Mouse (Mus musculus): ENCODE data around the gene Smchd1.
A peak's percentile ranks its signal among the peaks of the same experiment; 100 is the strongest.

Gene Smchd1

GRCm38 (mm10) chr17:71310486-71311339 lies 164.4 kb downstream of the Smchd1 start:
- peak; percentile 27 for DNase-seq (ENCODE audit: low read depth, low spot score)

DNA sequence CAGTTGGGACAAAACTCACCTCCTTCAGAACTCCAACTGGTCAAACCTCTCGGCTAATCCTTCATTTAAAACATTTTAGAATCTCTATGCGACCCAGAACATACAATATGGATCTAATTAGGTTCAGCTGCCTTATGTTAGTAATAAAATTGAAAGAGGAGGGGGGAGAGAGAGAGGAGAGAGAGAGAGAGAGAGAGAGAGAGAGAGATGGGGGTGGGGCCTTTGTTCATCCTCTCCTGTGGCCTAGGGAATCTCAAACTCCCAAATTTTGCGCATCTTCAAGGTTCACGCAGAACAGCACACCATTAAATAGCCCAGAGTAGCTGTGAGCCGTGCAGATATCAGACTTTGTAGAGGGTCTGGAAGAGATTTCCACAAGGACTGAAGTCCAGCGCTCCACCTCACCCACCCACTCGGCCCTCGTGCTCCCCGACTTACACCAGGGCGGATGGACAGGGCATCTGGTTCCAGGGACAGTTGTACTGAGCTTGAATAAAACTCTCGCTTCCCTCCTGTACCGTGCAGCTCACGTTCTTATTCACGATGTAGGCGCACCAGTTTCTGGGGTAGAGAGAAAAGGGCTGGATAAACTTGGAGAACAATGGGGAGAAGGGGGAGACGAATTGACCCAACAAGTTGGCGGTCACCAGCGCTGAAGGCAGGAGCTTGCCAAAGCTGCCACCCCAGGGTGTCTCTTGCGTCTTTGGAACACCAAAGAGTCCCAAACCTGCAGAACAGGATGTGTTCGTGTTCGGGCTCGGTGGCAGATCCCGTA lies 165.2 kb downstream of the Smchd1 start:
- peak; percentile 17 for DNase-seq (ENCODE audit: low read depth, low spot score)

- DNase-seq (ENCODE audit: low read depth, low spot score), result no peak
These were observed 166.0 kb downstream of the Smchd1 start for GRCm38 (mm10) chr17:71309141-71309540.

DNA sequence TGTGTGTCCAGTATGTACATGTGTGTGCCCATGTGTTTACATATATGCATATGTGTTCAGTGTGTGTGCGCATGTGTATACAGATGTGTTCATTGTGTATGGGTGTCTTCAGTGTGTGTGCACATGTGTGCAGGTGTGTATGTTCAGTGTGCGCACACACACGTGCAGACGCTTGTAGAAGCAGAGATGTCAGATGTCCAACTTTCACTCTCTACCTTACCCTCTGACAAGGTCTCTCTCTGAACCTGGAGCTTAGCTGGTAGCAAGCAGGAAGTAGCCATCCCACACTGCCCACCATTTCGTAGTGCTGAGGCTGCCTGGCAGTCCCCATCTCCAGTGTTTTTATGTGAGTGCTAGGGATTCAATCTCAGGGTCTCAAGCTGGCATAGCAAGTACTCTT lies 166.8 kb downstream of the Smchd1 start:
- DNase-seq (ENCODE audit: low read depth, low spot score), result no peak

DNA sequence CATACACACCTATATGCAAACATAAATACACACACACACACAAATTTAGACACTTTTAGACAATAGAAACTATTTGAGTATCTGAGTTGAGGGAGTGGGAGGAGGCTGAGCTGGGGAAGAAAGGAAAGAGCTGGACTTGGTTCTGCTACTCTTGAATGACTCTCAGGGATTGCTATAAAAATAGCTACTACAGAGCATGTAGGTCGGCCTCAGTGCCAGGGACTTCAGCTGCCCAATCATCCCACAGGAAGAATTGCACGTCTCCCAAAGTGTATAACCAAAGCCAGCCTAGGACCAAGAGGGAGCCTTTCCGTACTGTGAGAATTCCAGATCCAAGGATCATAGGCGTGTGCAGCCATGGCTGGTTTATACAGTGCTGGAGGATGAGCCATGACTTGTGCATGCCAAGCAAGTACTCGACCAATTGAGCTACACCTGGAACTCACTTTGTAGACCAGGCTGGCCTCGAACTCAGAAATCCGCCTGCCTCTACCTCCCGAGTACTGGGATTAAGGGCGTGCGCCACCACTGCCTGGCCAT lies 167.8 kb downstream of the Smchd1 start:
- DNase-seq (ENCODE audit: low read depth, low spot score), result no peak

DNA sequence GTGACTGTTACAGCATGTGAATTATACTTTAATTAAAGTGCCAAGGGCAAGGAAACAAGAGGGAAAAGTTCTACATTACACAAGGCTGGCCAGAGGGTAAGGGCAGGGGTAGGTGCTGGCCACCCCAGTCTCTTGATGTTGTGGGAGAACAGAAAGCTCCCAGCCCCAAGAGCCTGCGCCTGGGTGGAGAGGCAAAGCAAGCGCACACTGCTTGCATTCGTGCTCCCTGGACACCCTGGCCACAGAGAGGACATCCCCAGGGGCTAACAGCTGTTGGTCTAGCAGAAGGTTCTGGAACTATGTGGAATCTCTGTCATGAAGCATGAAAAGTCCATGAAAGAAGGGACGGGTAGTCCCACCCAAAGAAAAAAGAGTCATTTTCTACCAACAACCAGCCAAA lies 168.4 kb downstream of the Smchd1 start:
- no peak for DNase-seq (ENCODE audit: low read depth, low spot score)

DNA sequence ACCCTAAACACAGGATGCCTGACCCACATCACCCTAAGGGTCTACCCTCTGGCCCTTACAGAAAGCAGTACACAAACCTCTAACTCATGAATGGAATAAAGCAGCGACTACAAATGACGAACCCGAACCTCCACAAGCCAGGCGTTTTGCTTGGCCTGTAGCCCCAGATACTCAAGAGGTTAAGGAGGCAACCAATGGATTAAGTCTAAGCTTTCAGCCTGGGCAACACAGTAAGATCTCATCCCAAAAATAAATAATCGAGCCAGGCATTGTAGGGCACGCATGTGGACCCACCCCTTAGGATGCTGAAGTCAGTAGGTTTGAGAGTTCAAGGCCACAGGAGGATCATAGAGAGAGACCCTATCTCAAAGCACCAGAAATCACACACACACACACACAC lies 169.1 kb downstream of the Smchd1 start:
- no peak for DNase-seq (ENCODE audit: low read depth, low spot score)

DNA sequence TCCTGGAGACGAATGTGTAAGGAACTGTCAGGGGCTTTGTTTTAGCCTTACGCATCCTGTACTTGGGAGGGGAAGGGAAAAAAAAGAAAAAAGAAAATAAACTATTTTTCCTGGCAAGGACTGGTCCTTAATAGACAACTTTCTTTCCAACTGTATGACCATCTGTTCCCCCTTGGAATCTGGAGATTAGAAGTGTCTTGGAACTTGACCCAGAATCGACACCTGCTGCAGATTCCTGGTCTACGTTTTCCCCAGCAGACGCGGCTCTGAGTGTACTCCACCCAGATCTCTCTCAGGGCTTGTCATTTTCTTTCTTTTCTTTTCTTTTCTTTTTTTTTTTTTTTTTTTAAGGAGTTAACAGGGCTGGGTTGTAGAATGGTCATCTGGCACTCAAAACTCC lies 171.7 kb downstream of the Smchd1 start:
- DNase-seq (ENCODE audit: low read depth, low spot score), result no peak

DNA sequence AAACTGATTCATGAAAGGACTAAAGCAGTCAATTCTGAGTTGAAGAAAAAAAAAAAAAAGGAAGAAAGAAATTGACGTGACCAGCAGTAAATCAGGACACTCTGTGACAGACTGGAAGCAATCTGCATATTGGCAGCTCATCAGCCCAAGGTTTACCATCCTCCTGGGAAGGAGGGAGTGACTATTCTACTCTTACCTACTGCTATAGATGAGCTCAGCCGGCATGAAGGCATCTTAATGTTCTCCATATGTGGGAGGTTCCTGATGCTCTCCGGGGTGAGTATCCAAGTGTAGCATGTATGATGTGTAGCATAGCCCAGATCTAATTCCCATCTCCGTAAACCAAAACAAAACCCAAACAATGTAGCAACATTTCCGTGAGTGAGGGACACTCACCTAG lies 173.7 kb downstream of the Smchd1 start:
- no peak for DNase-seq (ENCODE audit: low read depth, low spot score)

GRCm38 (mm10) chr17:71300338-71300737 lies 174.8 kb downstream of the Smchd1 start:
- no peak for DNase-seq (ENCODE audit: low read depth, low spot score)

DNA sequence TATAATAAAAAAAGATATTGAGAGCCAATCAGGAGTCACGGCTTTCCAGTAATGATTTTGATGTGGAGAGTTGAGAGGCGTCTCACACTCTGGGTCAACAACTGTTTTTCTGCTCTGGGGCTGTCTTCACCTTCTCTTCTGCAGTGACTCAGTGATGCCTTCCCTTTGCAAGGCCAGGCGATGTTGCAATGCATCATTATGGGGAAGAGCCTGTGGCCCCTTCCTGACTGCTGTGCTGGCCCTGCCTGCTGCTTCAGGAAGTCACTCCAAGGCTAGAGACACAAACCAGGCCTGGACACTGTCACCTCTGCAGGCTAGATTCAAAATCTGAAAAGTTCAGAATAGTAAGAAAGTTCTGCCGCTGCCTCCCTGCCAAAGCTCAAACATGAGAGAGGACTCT lies 175.3 kb downstream of the Smchd1 start:
- no peak for DNase-seq (ENCODE audit: low read depth, low spot score)

- no peak for DNase-seq (ENCODE audit: low read depth, low spot score)
These were observed 180.6 kb downstream of the Smchd1 start for GRCm38 (mm10) chr17:71294570-71294969.
